Mouse (Mus musculus): Measurements from ENCODE around the gene Plrg1.

The Plrg1 gene

DNA sequence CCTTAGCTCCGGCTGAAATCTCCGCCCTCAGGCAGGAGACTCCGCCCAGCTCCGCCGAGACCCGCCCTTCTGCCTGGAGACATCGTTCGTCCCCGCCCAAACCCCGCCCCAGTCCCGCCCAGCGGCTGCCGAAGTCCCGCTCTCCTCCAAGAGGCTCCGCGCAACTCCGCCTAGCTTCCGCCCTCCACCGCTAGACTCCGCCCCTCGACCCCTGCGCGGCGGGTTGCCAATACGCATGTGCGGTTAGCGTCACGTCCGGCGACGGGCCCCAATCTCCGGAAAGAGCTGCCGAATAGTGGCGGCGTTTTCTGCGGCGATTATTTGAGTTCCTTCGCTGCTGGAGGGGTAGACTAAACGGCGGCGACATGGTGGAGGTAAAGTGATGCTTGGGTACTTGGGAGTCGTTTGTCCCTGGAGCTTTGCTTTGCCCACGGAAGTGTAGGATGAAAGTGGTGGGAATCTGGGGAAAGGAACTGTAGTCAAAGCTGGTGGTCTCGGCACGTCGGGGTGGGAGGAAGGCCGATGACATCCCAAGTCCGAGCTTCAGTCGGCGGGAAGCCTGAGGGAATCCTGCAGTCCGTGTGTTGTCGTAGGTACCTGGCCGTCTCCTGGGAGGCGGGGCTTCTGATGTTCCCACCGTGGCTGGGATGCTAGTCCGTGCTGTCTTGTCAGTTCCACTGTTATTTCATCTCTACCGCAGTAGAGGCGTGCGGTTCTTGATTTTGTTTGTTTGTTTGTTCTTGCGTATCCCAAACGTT is at the start of gene Plrg1:
Gene Plrg1 (plus strand): TSS at position 242 of the 758 bp plus-strand sequence.
- peak; percentile 61 for DNase-seq (ENCODE audit: extremely low read depth, low read depth, low spot score)

GRCm38 (mm10) chr3:83007557-83007956 is 47.8 kb upstream of the Plrg1 start, which contains the start of gene Fgg:
Gene Fgg, plus strand, starts transcription at chr3:83007724.
- no peak for DNase-seq (ENCODE audit: extremely low read depth, low read depth, low spot score)

GRCm38 (mm10) chr3:83010291-83010690 is 45.0 kb upstream of the Plrg1 start:
- no peak for DNase-seq (ENCODE audit: extremely low read depth, low read depth, low spot score)

DNA sequence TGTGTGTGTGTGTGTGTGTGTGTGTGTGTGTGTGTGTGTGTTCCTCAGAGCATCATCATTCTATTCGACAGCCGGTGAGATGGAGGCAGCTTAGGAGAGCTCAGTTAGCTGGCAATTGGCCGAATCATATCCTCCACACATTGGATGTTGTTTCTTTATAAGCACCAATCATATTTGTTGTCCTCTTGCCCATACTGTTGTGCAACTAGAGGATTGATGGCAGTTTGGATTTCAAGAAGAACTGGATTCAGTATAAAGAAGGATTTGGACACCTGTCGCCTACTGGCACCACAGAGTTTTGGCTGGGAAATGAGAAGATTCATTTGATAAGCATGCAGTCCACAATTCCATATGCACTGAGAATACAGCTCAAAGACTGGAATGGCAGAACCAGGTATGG is 44.2 kb upstream of the Plrg1 start:
- DNase-seq (ENCODE audit: extremely low read depth, low read depth, low spot score): peak; percentile 54

DNA sequence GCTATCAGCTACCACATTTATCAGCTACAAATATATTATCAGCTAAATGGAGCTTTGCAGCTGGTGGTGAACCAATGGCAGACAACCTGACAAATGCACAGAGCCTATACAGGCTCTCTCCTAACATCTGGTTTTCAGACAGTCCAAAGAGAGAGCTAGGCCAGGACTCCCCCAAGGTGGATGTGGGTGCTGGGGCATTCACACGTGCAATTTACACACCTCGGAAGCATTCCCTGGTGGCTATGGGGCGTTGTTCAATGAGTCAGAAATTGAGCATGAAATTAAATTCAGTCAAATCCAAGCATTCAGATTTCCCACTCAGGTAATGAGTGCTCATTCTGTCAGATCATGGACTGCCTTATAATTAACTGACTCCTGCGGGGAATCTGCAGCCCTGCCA is 43.8 kb upstream of the Plrg1 start:
- DNase-seq (ENCODE audit: extremely low read depth, low read depth, low spot score): no peak

- no peak for DNase-seq (ENCODE audit: extremely low read depth, low read depth, low spot score)
Observed at GRCm38 (mm10) chr3:83012636-83013035, 42.7 kb upstream of the Plrg1 start.

- DNase-seq (ENCODE audit: extremely low read depth, low read depth, low spot score): no peak
Observed at GRCm38 (mm10) chr3:83013951-83014350, 41.4 kb upstream of the Plrg1 start.

GRCm38 (mm10) chr3:83016236-83016635 is 39.1 kb upstream of the Plrg1 start:
- DNase-seq (ENCODE audit: extremely low read depth, low read depth, low spot score): no peak

- DNase-seq (ENCODE audit: extremely low read depth, low read depth, low spot score): no peak
Observed at GRCm38 (mm10) chr3:83020387-83020786, 34.9 kb upstream of the Plrg1 start.

DNA sequence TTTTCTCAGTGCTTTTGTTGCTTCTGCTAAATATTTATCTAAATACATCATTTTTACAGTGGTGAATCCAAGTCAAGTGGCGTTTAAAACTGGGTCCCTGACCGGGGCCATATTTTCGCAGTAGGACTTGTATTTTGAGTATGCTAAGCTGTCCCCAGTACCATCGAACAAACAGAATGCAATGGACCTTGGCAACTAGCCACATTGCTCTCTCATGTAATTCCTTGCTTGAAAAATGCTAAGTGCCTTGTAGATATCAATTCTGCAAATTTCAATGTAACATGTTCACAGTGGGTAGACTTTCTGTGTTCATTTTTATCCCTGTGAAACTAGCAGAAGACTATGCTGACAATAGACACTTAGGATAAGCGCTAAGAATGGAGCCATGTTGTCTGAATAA is 34.1 kb upstream of the Plrg1 start:
- DNase-seq (ENCODE audit: extremely low read depth, low read depth, low spot score): no peak

DNA sequence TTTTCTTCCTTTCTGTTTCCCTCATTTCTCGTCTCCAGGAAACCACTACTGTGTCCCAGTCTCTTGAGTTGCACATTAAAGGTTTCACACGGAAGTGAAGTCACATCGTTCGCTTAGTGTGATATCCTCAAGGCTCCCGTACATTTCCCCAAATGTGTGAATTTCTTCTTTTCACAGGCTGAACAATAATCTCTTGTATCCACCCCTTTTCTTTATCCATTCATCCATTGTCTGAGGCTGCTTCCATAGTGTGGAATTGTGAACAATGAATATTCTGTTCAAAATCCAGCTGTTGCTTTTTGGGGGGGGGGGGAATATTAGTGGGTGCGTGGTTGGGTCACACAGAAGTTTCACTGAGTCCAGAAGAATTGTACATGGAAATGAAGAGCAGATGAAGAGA is 30.3 kb upstream of the Plrg1 start:
- DNase-seq (ENCODE audit: extremely low read depth, low read depth, low spot score): no peak

DNA sequence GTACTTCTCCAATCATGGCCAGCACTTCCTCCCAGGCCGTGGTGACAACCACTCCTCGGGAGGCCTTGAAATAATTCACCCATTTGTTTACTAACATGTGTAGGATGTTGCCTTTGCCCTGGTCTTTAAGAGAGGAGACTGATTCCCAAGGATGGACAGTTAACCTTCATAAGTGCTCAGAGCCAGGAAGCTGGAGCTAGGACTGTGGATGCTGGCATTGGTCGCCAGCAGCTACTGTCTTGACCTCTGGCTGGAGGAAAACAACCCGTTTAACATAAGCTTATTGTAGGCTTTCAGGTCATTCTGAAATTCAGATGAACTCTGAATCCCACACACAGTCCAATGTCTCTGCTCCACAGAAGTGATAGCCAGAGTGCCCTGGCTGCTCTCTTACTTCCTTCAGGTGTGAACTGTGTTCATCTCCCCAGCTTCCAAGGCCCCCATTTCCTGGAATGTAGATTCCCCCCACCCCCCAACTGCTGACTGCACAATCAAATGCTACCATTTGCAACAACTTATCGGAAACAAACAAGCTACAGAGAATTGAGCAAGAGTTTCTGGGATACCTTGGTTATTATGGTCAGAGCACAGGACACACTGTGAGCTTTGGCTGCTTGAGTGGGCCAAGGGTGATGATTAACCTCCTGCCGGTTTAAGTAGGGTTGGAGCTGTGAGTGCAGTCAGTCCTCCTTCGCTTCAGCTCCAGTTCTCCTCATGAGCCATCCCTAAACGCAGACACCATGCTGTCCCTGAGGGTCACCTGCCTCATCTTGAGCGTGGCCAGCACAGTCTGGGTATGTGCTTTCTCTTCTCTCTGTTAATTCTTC is 29.6 kb upstream of the Plrg1 start, which contains the start of gene Fga:
Gene Fga (plus strand): TSS at position 602 of the 827 bp plus-strand sequence.
- no peak for DNase-seq (ENCODE audit: extremely low read depth, low read depth, low spot score)

- DNase-seq (ENCODE audit: extremely low read depth, low read depth, low spot score): no peak
Observed at GRCm38 (mm10) chr3:83027546-83028251, 27.6 kb upstream of the Plrg1 start.

GRCm38 (mm10) chr3:83030331-83030730 is 25.0 kb upstream of the Plrg1 start:
- no peak for DNase-seq (ENCODE audit: extremely low read depth, low read depth, low spot score)

DNA sequence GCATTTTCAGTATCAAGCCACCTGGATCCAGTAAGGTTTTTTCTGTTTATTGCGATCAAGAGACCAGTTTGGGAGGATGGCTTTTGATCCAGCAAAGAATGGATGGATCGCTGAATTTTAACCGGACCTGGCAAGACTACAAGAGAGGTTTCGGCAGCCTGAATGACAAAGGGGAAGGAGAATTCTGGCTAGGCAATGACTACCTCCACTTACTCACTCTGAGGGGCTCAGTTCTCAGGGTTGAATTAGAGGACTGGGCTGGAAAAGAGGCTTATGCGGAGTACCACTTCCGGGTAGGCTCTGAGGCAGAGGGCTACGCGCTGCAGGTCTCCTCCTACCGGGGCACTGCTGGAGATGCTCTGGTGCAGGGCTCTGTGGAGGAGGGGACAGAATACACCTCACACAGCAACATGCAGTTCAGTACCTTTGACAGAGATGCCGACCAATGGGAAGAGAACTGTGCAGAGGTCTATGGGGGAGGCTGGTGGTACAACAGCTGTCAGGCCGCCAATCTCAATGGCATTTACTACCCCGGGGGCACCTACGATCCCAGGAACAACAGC is 22.5 kb upstream of the Plrg1 start:
- no peak for DNase-seq (ENCODE audit: extremely low read depth, low read depth, low spot score)

DNA sequence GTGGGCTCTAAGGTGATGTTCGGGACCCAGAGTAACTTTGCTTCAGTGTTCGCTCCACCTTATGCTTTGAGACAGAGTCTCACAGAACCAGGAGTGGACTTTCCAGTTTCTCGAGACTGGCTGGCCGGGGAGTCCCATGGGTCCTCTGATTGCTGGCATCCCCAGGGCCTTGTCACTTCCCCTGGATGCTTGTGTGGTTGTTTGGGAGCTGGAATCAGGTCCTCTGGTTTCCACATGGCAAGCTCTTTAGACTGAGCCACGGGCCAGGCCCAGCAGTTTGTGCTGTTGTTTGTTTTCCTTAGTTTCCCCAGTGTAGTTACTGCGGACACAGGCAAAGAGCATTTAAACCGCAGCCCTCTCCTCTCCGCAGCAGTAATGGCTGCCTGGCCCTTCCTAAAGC is 21.5 kb upstream of the Plrg1 start:
- DNase-seq (ENCODE audit: extremely low read depth, low read depth, low spot score): no peak

DNA sequence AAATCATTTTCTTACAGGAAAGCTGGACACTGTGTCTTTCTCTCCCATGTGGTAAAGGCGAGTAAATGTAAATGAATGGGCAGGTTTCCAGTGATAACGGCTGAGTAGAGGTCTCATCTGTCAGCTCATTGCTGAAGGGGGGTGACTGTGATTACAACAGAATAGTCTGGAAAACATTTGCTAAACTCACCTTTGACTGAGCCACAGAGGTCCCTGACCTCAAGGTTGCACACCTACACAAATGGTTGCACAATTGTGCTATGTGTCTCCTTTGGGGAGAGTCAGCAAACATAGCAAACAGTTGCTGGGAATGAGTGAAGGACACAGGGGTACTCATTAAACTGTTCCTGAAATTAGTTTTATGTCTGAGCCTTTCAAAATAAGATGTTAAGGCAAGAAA is 16.5 kb upstream of the Plrg1 start:
- DNase-seq (ENCODE audit: extremely low read depth, low read depth, low spot score): no peak

DNA sequence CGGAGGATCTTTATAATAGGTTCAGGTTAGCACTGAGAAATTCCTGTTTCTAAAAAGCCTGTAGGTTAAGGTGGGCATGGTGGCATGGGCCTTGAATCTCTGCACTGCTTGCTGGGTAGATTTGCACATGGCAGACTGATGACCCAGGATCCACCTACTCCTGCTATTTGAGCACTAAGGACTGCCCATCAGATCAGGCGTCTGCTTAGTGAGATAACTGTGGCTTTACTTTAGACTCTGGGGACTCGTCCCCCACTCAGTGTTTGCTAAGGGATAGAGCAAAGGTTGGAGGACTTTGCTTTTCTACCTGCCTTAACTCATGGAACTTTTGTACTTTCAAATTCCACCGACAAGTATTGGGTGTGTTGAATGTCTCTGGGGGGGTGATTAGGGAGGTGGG is 15.7 kb upstream of the Plrg1 start:
- no peak for DNase-seq (ENCODE audit: extremely low read depth, low read depth, low spot score)

- no peak for DNase-seq (ENCODE audit: extremely low read depth, low read depth, low spot score)
Observed at GRCm38 (mm10) chr3:83042451-83042850, 12.9 kb upstream of the Plrg1 start.

DNA sequence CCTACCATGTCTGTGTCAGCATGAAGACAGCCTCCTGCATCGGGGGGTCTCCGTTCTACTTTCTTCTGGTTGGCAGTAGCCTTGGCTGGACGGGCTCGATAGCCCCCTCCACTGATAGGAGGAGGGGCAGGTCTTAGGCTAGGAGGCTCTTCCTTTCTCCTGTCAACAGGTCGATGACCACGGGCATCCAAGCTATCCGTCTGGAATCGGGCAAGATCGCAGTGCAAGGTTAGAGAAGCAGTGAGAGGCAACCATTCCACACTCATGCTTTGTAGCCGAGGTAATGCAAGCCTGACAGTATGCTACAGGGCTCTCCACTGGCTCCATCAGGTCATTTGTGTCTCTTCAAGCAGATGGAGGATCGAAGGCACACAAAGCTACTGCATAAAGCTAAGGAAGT is 8.7 kb upstream of the Plrg1 start:
- no peak for DNase-seq (ENCODE audit: extremely low read depth, low read depth, low spot score)

DNA sequence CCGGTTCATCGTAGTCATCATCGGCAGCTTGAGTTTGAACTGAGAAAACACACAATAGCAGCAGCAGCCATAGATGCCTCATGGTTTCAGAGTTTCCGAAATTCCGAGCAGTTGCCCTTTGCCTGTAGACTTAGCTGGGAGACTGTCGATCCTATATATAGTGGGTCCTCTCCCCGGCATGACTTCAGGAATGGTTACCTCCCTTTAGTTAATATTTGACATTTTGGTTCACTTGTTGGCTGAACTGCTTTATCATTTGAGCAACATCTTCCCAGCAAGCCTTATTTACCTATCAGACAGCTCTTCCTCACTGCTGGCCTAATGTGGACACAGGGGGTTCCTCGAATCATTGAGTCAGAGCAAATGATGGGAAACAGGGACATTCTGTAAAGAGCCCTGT is 5.6 kb upstream of the Plrg1 start, which contains the start of gene Fgb:
Gene Fgb (minus strand): TSS at position 184 of the 400 bp plus-strand sequence.
- no peak for DNase-seq (ENCODE audit: extremely low read depth, low read depth, low spot score)
